Mouse (Mus musculus) liver, embryonic 13.5 days (tissue): ENCODE results near the gene Lypd6b. TPM values are rescaled to one million over a fixed set of nuclear protein-coding genes. Genes with fewer than 3 reads are reported as not detected.

Experiments used
- ATAC-seq: fragments of 200-750 bp; cut with Nextera tagmentation; 2 replicates; pipeline ENCODE4 v1.8.0; 2017; ENCODE audit warnings: low read depth, mild to moderate bottlenecking, moderate number of reproducible peaks, moderate library complexity
- DNase-seq: peaks from one replicate; pipeline ENCODE4 v3.0.0; 2022
- H3K27ac ChIP-seq: fragments of 300-500 bp; sonication (generic); 2 replicates; pipeline ENCODE4 v1.5.1; 2015; ENCODE audit warnings: moderate library complexity, mild to moderate bottlenecking, inconsistent platforms
- H3K27me3 ChIP-seq: fragments of 300-500 bp; sonication (generic); 2 replicates; pipeline ENCODE4 v1.6.1; 2015; ENCODE audit warnings: mild to moderate bottlenecking, inconsistent platforms
- H3K36me3 ChIP-seq: fragments of 300-500 bp; sonication (generic); 2 replicates; pipeline ENCODE4 v1.6.1; 2015; ENCODE audit warnings: mild to moderate bottlenecking, inconsistent platforms
- H3K4me1 ChIP-seq: fragments of 300-500 bp; sonication (generic); replicated peaks from 2 replicates; pipeline ENCODE4 v1.6.1; 2015; ENCODE audit warnings: inconsistent platforms
- H3K4me2 ChIP-seq: fragments of 300-500 bp; sonication (generic); 2 replicates; pipeline ENCODE4 v1.6.1; 2015; ENCODE audit warnings: inconsistent platforms, mild to moderate bottlenecking, moderate library complexity
- H3K4me3 ChIP-seq: fragments of 300-500 bp; sonication (generic); replicated peaks from 2 replicates; pipeline ENCODE4 v1.5.1; 2015; ENCODE audit warnings: mild to moderate bottlenecking, inconsistent platforms
- H3K9ac ChIP-seq: fragments of 300-500 bp; sonication (generic); 2 replicates; pipeline ENCODE4 v1.6.1; 2015; ENCODE audit warnings: mild to moderate bottlenecking, inconsistent platforms
- H3K9me3 ChIP-seq: fragments of 300-500 bp; sonication (generic); replicated peaks from 2 replicates; pipeline ENCODE4 v1.6.1; 2016; ENCODE audit warnings: inconsistent platforms
- WGBS: fragments of 180-500 bp; shearing (Covaris S2); methylation state at CpG from one replicate; pipeline ENCODE4 v1.1.7; 2015; ENCODE audit not compliant: insufficient replicate concordance; 5-methylcytosine and 5-hydroxymethylcytosine counted together
- polyA plus RNA-seq: library from polyadenylated mRNA; unstranded; fragments of >200 nt; fragmentation: Nextera tagmentation; extraction: Ambion mirVana; gene quantifications from 2 replicates; pipeline ENCODE4 v1.2.1, GENCODE M21; 2015

Lypd6b gene
- polyA plus RNA-seq, 1 experiment from 2014 or later, result not detected

GRCm38 (mm10) chr2:49827756-49828155 is 40.3 kb downstream of the Lypd6b start:
- Histone ChIP-seq H3K9ac (no peak overlapping the region), H3K9me3 (no peaks in the 10 kb centered on the region), H3K36me3 (no peaks in the 10 kb centered on the region), H3K4me3 (no peak overlapping the region), H3K27me3 (no peaks in the 10 kb centered on the region), H3K27ac (no peak overlapping the region), H3K4me2 (no peak overlapping the region), H3K4me1 (no peaks in the 10 kb centered on the region)
- DNase-seq (no peak), ATAC-seq (no peak)
- 51% methylated on average over 4 of the region's 4 CpGs for WGBS

- H3K4me2 ChIP-seq, result no peak overlapping the region
Observed at GRCm38 (mm10) chr2:49830369-49830768, 42.9 kb downstream of the Lypd6b start.

GRCm38 (mm10) chr2:49832277-49832803 is 44.9 kb downstream of the Lypd6b start:
- no peak overlapping the region for H3K27ac ChIP-seq
- DNase-seq, result no peak
- 62% methylated on average over 9 of the region's 9 CpGs for WGBS

More at GRCm38 (mm10) chr2:49830369-49830768, 42.9 kb downstream of the Lypd6b start:
- 69% methylated on average over 3 of the region's 3 CpGs for WGBS
- Histone ChIP-seq H3K27me3 (no peaks in the 10 kb centered on the region), H3K9ac (no peak overlapping the region), H3K27ac (no peak overlapping the region), H3K4me1 (no peaks in the 10 kb centered on the region), H3K9me3 (no peaks in the 10 kb centered on the region), H3K4me3 (no peak overlapping the region), H3K36me3 (no peaks in the 10 kb centered on the region)
- DNase-seq, result no peak
- no peak for ATAC-seq

GRCm38 (mm10) chr2:49837454-49838059 is 50.1 kb downstream of the Lypd6b start:
- Histone ChIP-seq H3K4me2 (no peak overlapping the region), H3K9ac (no peak overlapping the region), H3K36me3 (no peaks in the 10 kb centered on the region), H3K4me1 (no peaks in the 10 kb centered on the region), H3K4me3 (no peak overlapping the region), H3K27me3 (no peaks in the 10 kb centered on the region), H3K9me3 (no peaks in the 10 kb centered on the region), H3K27ac (no peak overlapping the region)
- 67% methylated on average over 12 of the region's 12 CpGs for WGBS
- ATAC-seq (no peak), DNase-seq (no peak)

More at GRCm38 (mm10) chr2:49832277-49832803, 44.9 kb downstream of the Lypd6b start:
- no peak for ATAC-seq
- Histone ChIP-seq H3K4me1 (no peaks in the 10 kb centered on the region), H3K9me3 (no peaks in the 10 kb centered on the region), H3K27me3 (no peaks in the 10 kb centered on the region), H3K4me2 (no peak overlapping the region), H3K9ac (no peak overlapping the region), H3K4me3 (no peak overlapping the region), H3K36me3 (no peaks in the 10 kb centered on the region)

- Histone ChIP-seq H3K4me2 (no peak overlapping the region), H3K9ac (no peak overlapping the region), H3K9me3 (no peaks in the 10 kb centered on the region), H3K4me1 (no peaks in the 10 kb centered on the region), H3K36me3 (no peaks in the 10 kb centered on the region), H3K4me3 (no peak overlapping the region), H3K27ac (no peak overlapping the region), H3K27me3 (no peaks in the 10 kb centered on the region)
- WGBS, result 70% methylated on average over 7 of the region's 7 CpGs
- ATAC-seq, result no peak
- DNase-seq, result no peak
Observed at GRCm38 (mm10) chr2:49838611-49839010, 51.1 kb downstream of the Lypd6b start.

- DNase-seq, result no peak
- Histone ChIP-seq H3K9me3 (no peaks in the 10 kb centered on the region), H3K27me3 (no peaks in the 10 kb centered on the region), H3K4me3 (no peak overlapping the region), H3K27ac (no peak overlapping the region), H3K4me2 (no peak overlapping the region), H3K9ac (no peak overlapping the region), H3K36me3 (no peaks in the 10 kb centered on the region), H3K4me1 (no peaks in the 10 kb centered on the region)
- WGBS, result 48% methylated on average over 6 of the region's 6 CpGs
- ATAC-seq, result no peak
Observed at GRCm38 (mm10) chr2:49840573-49840972, 53.1 kb downstream of the Lypd6b start.

- H3K4me2 ChIP-seq, result no peak overlapping the region
- no peaks in the 10 kb centered on the region for H3K36me3 ChIP-seq
- no peak overlapping the region for H3K27ac ChIP-seq
- no peaks in the 10 kb centered on the region for H3K27me3 ChIP-seq
- ATAC-seq (no peak), DNase-seq (no peak)
- WGBS, result 81% methylated on average over 5 of the region's 5 CpGs
- H3K4me3 ChIP-seq, result no peak overlapping the region
- H3K9me3 ChIP-seq, result no peaks in the 10 kb centered on the region
- H3K4me1 ChIP-seq, result no peaks in the 10 kb centered on the region
- H3K9ac ChIP-seq, result no peak overlapping the region
Observed at GRCm38 (mm10) chr2:49841089-49841488, 53.6 kb downstream of the Lypd6b start.

GRCm38 (mm10) chr2:49845104-49845503 is 57.6 kb downstream of the Lypd6b start:
- ATAC-seq (no peak), DNase-seq (no peak)
- Histone ChIP-seq H3K4me1 (no peaks in the 10 kb centered on the region), H3K4me2 (no peak overlapping the region), H3K27me3 (no peaks in the 10 kb centered on the region), H3K9ac (no peak overlapping the region), H3K4me3 (no peak overlapping the region), H3K27ac (no peak overlapping the region), H3K9me3 (no peaks in the 10 kb centered on the region), H3K36me3 (no peaks in the 10 kb centered on the region)
- WGBS, result 57% methylated on average over 7 of the region's 7 CpGs

GRCm38 (mm10) chr2:49846097-49846496 is 58.6 kb downstream of the Lypd6b start:
- H3K27ac ChIP-seq, result no peak overlapping the region
- no peak overlapping the region for H3K9ac ChIP-seq
- H3K4me3 ChIP-seq, result no peak overlapping the region
- H3K4me2 ChIP-seq, result no peak overlapping the region
- WGBS, result 47% methylated on average over 3 of the region's 3 CpGs
- no peak for ATAC-seq
- no peaks in the 10 kb centered on the region for H3K9me3 ChIP-seq
- H3K4me1 ChIP-seq, result no peaks in the 10 kb centered on the region
- no peaks in the 10 kb centered on the region for H3K27me3 ChIP-seq
- H3K36me3 ChIP-seq, result no peaks in the 10 kb centered on the region
- no peak for DNase-seq

GRCm38 (mm10) chr2:49846880-49847279 is 59.4 kb downstream of the Lypd6b start:
- H3K4me3 ChIP-seq, result no peak overlapping the region
- H3K9me3 ChIP-seq, result no peaks in the 10 kb centered on the region
- H3K36me3 ChIP-seq, result no peaks in the 10 kb centered on the region
- no peaks in the 10 kb centered on the region for H3K27me3 ChIP-seq
- ATAC-seq (no peak), DNase-seq (no peak)
- no peak overlapping the region for H3K9ac ChIP-seq
- 73% methylated on average over 3 of the region's 3 CpGs for WGBS
- no peak overlapping the region for H3K27ac ChIP-seq
- no peak overlapping the region for H3K4me2 ChIP-seq
- no peaks in the 10 kb centered on the region for H3K4me1 ChIP-seq

GRCm38 (mm10) chr2:49847831-49848230 is 60.3 kb downstream of the Lypd6b start:
- no peak overlapping the region for H3K27ac ChIP-seq
- 39% methylated on average over 2 of the region's 2 CpGs for WGBS
- no peak for DNase-seq
- H3K9me3 ChIP-seq, result no peaks in the 10 kb centered on the region
- H3K4me3 ChIP-seq, result no peak overlapping the region
- no peak overlapping the region for H3K4me2 ChIP-seq
- H3K27me3 ChIP-seq, result no peaks in the 10 kb centered on the region
- ATAC-seq, result no peak
- H3K9ac ChIP-seq, result no peak overlapping the region
- no peaks in the 10 kb centered on the region for H3K4me1 ChIP-seq
- H3K36me3 ChIP-seq, result no peaks in the 10 kb centered on the region

GRCm38 (mm10) chr2:49849771-49850170 is 62.3 kb downstream of the Lypd6b start:
- WGBS, result 63% methylated on average over 1 of the region's 1 CpGs
- Histone ChIP-seq H3K27me3 (no peaks in the 10 kb centered on the region), H3K9me3 (no peaks in the 10 kb centered on the region), H3K9ac (no peak overlapping the region), H3K27ac (no peak overlapping the region), H3K4me3 (no peak overlapping the region), H3K36me3 (no peaks in the 10 kb centered on the region), H3K4me1 (no peaks in the 10 kb centered on the region), H3K4me2 (no peak overlapping the region)
- no peak for ATAC-seq
- no peak for DNase-seq
